Mouse (Mus musculus) heart, adult 2 months (tissue): Measurements from ENCODE around the gene Xpo4.

Source experiments
- CTCF ChIP-seq: fragments of 200-600 bp; IDR thresholded peaks from 2 replicates; pipeline ENCODE4 v1.8.1; 2022; ENCODE audit warnings: antibody characterized with exemption, mild to moderate bottlenecking, moderate library complexity
- POLR2A ChIP-seq: fragments of 200-500 bp; IDR thresholded peaks from 2 replicates; pipeline ENCODE4 v1.6.1; 2011; ENCODE audit warnings: mild to moderate bottlenecking, low read depth, low read length, control low read depth; ENCODE audit not compliant: insufficient read depth

GRCm38 (mm10) chr14:57679958-57680535, 14.8 kb upstream of the Xpo4 start:
- no peak for TF ChIP-seq POLR2A
- TF ChIP-seq CTCF: peak; percentile 88
